Mouse (Mus musculus): ENCODE results near the gene Tmem17. TPM values are rescaled to one million over a fixed set of nuclear protein-coding genes. Genes with fewer than 3 reads are reported as not detected.

Tmem17 gene
- polyA plus RNA-seq (2012; fragmentation: generic; extraction: Trizol): 3.1 TPM

DNA sequence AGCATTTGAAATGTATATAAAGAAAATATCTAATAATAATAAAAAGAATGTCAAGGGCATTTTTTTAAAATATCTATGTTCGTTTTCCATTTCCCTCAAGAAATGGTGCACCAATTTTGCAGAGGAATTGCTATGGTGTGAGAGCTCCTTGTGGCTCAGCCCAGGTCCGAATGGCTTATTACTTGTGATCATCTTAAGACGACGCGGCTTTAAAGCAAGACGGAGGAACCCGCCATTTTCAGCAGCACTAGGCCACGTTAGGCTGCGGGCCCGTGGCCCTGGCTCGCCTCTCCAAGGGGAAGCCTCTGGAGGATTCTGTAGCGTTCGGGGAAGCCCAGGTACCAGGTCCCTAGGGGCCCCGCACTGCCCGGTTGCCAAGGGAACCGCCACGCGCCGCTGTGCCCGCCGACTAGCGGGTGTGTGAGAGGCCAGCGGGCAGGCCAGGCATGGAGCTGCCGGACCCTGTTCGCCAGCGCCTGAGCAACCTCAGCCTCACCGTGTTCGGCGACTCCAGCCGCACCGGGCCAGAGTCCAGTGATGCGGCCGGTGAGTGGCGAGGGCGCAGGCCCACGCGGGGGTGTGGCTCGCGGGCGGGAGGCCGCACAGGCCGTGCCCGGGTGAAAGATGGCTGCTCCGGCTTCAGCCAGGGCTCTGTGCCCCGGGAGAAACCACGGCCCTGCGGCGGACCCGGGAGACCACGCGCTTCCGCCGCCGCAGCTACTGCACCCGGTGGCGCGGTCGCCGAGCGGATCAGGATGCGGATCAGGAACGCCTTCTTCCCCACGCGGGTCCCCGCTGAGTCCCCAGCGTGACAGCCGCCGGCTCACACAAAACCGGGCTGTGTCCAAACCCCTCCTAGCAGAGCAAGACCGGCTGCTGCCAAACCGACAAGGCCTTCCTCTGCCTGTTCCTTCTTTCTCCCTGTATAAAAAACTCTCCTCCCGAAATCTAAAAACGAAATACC lies at the start of gene Tmem17:
Gene Tmem17, plus strand, starts transcription at position 51 of the 964 bp plus-strand sequence.
- Histone ChIP-seq H3K36me3 (ENCODE audit: control insufficient read depth, insufficient read depth) (no peaks in the 10 kb centered on the region), H3K27me3 (ENCODE audit: control insufficient read depth, insufficient read depth, insufficient read length) (no peaks in the 10 kb centered on the region), H3K4me3 (peak within 1 kb of the TSS; percentile 44), H3K79me2 (ENCODE audit: control insufficient read depth, insufficient read depth) (no peaks in the 10 kb centered on the region), H3ac (ENCODE audit: control insufficient read depth, insufficient read length) (peak within 1 kb of the TSS; percentile 31), H3K4me2 (ENCODE audit: low read depth) (peak within 1 kb of the TSS; percentile 71)
- TF ChIP-seq POLR2A (IDR thresholded peaks at IDR 0.05; ENCODE audit: insufficient read length, low read depth): peak; percentile 82
- TF ChIP-seq MYOG (IDR thresholded peaks at IDR 0.05; ENCODE audit: control insufficient read depth in 1 of 3, insufficient read depth in 1 of 3, insufficient read length in 2 of 3, low read depth in 2 of 3): peak in 2 of 3 experiments; percentile 5 to 38
- no peak for TF ChIP-seq E2F4 (IDR thresholded peaks at IDR 0.05; ENCODE audit: insufficient read depth)
- peak; percentile 75 for TF ChIP-seq POLR2AphosphoS2 (IDR thresholded peaks at IDR 0.05; ENCODE audit: insufficient read length, low read depth)

DNA sequence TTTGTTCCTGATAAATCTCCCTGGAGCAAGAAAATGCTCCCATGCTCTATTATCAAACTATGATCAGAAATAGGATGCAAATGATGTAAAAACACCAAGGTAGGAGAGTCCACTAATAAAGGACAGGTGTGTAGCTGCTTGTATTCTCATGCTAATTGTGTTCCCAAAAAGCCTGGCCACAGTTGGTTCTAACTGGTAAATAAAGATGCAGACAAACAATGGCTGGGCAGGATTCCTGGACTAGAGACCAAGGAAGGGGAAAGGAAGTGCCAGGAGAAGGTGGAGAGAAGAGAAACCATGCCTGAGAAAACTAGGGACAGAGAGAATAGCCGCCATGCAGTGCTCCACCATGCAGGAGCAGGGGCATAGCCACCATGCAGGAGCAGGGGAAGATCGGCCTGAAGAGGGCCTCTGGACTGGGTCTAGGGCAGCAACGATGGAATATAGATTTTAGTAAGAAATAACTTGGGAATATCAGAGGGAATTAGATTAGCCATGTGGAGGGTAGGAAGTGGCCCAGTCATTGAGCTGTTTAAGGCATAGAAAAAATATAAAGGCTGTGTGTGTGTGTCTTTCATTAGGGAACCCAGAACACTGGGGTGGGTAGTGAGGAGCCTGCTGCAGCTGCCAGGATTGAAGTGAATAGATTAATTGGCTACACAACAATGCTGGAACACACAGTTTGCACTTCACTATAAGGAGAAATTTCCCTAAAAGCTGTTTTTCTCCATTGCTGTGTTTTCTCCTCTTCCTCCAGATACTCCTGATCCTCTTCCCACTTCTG lies 31.9 kb upstream of the Tmem17 start:
- Histone ChIP-seq H3K79me2 (ENCODE audit: control insufficient read depth, insufficient read depth) (no peaks in the 10 kb centered on the region), H3K27me3 (ENCODE audit: control insufficient read depth, insufficient read depth, insufficient read length) (no peaks in the 10 kb centered on the region), H3K4me3 (no peak overlapping the region), H3K4me2 (ENCODE audit: low read depth) (no peak overlapping the region), H3ac (ENCODE audit: control insufficient read depth, insufficient read length) (no peak overlapping the region), H3K36me3 (ENCODE audit: control insufficient read depth, insufficient read depth) (no peaks in the 10 kb centered on the region)
- TF ChIP-seq POLR2AphosphoS2 (IDR thresholded peaks at IDR 0.05; ENCODE audit: insufficient read length, low read depth) (no peak), MYOD1 (IDR thresholded peaks at IDR 0.05; ENCODE audit: control insufficient read depth in 1 of 3, insufficient read length in 2 of 3, low read depth in 2 of 3) (no peak), TCF12 (IDR thresholded peaks at IDR 0.05; ENCODE audit: insufficient read depth, poor library complexity, severe bottlenecking) (no peak), E2F4 (IDR thresholded peaks at IDR 0.05; ENCODE audit: insufficient read depth) (no peak), USF1 (IDR thresholded peaks at IDR 0.05; ENCODE audit: low read depth) (no peak), SRF (IDR thresholded peaks at IDR 0.05; ENCODE audit: control insufficient read depth, insufficient read length, low read depth) (no peak), MAX (IDR thresholded peaks at IDR 0.05; ENCODE audit: low read depth) (no peak), POLR2A (IDR thresholded peaks at IDR 0.05; ENCODE audit: insufficient read length, low read depth) (no peak), REST (IDR thresholded peaks at IDR 0.05; ENCODE audit: insufficient read depth, insufficient read length) (no peak), TCF3 (IDR thresholded peaks at IDR 0.05; ENCODE audit: insufficient read length, low read depth) (no peak)

- TF ChIP-seq CEBPB (IDR thresholded peaks at IDR 0.05; ENCODE audit: insufficient read depth, poor library complexity, severe bottlenecking): peak; percentile 86
- TF ChIP-seq MYOG (IDR thresholded peaks at IDR 0.05; ENCODE audit: control insufficient read depth in 1 of 3, insufficient read depth in 1 of 3, insufficient read length in 2 of 3, low read depth in 2 of 3): no peak
- TF ChIP-seq USF1 (IDR thresholded peaks at IDR 0.05; ENCODE audit: low read depth): no peak
- TF ChIP-seq POLR2A (IDR thresholded peaks at IDR 0.05; ENCODE audit: insufficient read length, low read depth): no peak
- TF ChIP-seq TCF3 (IDR thresholded peaks at IDR 0.05; ENCODE audit: insufficient read length, low read depth): no peak
- no peak for TF ChIP-seq SRF (IDR thresholded peaks at IDR 0.05; ENCODE audit: control insufficient read depth, insufficient read length, low read depth)
Measured at GRCm38 (mm10) chr11:22481639-22482361, 30.1 kb upstream of the Tmem17 start.

DNA sequence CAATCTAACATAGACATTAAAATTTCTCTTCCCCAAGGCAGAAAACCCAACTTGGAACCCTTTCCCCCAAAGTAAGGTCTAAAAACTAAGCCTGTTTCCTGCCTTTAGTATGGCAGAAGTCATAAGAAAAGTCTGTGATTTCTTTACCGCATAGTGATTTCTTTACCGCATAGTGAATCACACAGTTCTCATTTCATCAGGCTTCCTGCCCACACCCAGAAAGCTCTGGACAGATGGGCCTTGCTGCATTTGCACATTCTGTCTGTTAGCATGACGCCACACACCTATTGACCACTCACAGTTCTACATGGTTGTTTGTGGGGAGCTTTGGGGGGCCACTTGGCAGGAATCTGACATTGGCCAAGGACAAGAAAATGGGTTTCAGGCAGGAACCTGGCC lies 29.5 kb upstream of the Tmem17 start:
- H3K36me3 ChIP-seq (ENCODE audit: control insufficient read depth, insufficient read depth): no peaks in the 10 kb centered on the region
- H3K4me2 ChIP-seq (ENCODE audit: low read depth): peak overlapping the region; percentile 46
- H3K79me2 ChIP-seq (ENCODE audit: control insufficient read depth, insufficient read depth): no peaks in the 10 kb centered on the region
- no peak overlapping the region for H3K4me3 ChIP-seq
- no peaks in the 10 kb centered on the region for H3K27me3 ChIP-seq (ENCODE audit: control insufficient read depth, insufficient read depth, insufficient read length)
- TF ChIP-seq MYOD1 (IDR thresholded peaks at IDR 0.05; ENCODE audit: control insufficient read depth in 1 of 3, insufficient read length in 2 of 3, low read depth in 2 of 3) (peak in 1 of 3 experiments; percentile 34), POLR2A (IDR thresholded peaks at IDR 0.05; ENCODE audit: insufficient read length, low read depth) (no peak)
- H3ac ChIP-seq (ENCODE audit: control insufficient read depth, insufficient read length): no peak overlapping the region

More at GRCm38 (mm10) chr11:22481639-22482361, 30.1 kb upstream of the Tmem17 start:
- Histone ChIP-seq H3K4me3 (no peak overlapping the region), H3ac (ENCODE audit: control insufficient read depth, insufficient read length) (no peak overlapping the region), H3K27me3 (ENCODE audit: control insufficient read depth, insufficient read depth, insufficient read length) (no peaks in the 10 kb centered on the region), H3K4me2 (ENCODE audit: low read depth) (peak overlapping the region; percentile 46), H3K36me3 (ENCODE audit: control insufficient read depth, insufficient read depth) (no peaks in the 10 kb centered on the region), H3K79me2 (ENCODE audit: control insufficient read depth, insufficient read depth) (no peaks in the 10 kb centered on the region)
